Mouse (Mus musculus) kidney, embryonic 14.5 days (tissue): ENCODE data around the gene Sfmbt2. TPM values are rescaled to one million over a fixed set of nuclear protein-coding genes. Genes with fewer than 3 reads are reported as not detected.

Experiments
- ATAC-seq: fragments of 200-750 bp; cut with Nextera tagmentation; 2 replicates; pipeline ENCODE4 v1.8.0; 2017; ENCODE audit warnings: moderate number of reproducible peaks, mild to moderate bottlenecking, moderate TSS enrichment, moderate library complexity; ENCODE audit not compliant: low FRiP score, low TSS enrichment
- H3K27ac ChIP-seq: fragments of 300-500 bp; sonication (generic); 2 replicates; pipeline ENCODE4 v1.5.1; 2014; ENCODE audit warnings: low read depth, mild to moderate bottlenecking, low read length, moderate library complexity, mixed read lengths
- H3K27me3 ChIP-seq: fragments of 300-500 bp; sonication (generic); 2 replicates; pipeline ENCODE4 v1.6.1; 2014; ENCODE audit warnings: mild to moderate bottlenecking, low read length; ENCODE audit not compliant: control insufficient read depth, insufficient read depth
- H3K36me3 ChIP-seq: fragments of 300-500 bp; sonication (generic); 2 replicates; pipeline ENCODE4 v1.6.1; 2014; ENCODE audit warnings: low read length, mixed read lengths; ENCODE audit not compliant: control insufficient read depth, insufficient read depth
- H3K4me1 ChIP-seq: fragments of 300-500 bp; sonication (generic); 2 replicates; pipeline ENCODE4 v1.6.1; 2014; ENCODE audit warnings: low read length, mixed read lengths; ENCODE audit not compliant: control insufficient read depth, insufficient read depth
- H3K4me2 ChIP-seq: fragments of 300-500 bp; sonication (generic); replicated peaks from 2 replicates; pipeline ENCODE4 v1.6.1; 2014; ENCODE audit warnings: low read depth, mild to moderate bottlenecking, low read length
- H3K4me3 ChIP-seq: fragments of 300-500 bp; sonication (generic); 2 replicates; pipeline ENCODE4 v1.5.1; 2014; ENCODE audit warnings: mild to moderate bottlenecking, low read length
- H3K9ac ChIP-seq: fragments of 300-500 bp; sonication (generic); 2 replicates; pipeline ENCODE4 v1.6.1; 2014; ENCODE audit warnings: low read depth, mild to moderate bottlenecking, low read length, moderate library complexity
- H3K9me3 ChIP-seq: fragments of 300-500 bp; sonication (generic); 2 replicates; pipeline ENCODE4 v1.6.1; 2016; ENCODE audit warnings: low read length; ENCODE audit not compliant: control insufficient read depth
- WGBS: fragments of 180-500 bp; shearing (Covaris S2); extraction: QIAGEN DNeasy Blood & Tissue Kit; methylation state at CpG from one replicate; pipeline ENCODE4 v1.1.7; 2014; 5-methylcytosine and 5-hydroxymethylcytosine counted together
- polyA plus RNA-seq: library from polyadenylated mRNA; unstranded; fragments of >200 nt; fragmentation: Nextera tagmentation; extraction: Ambion mirVana; gene quantifications from 2 replicates; pipeline ENCODE4 v1.2.1, GENCODE M21; 2014

Sfmbt2 gene
- polyA plus RNA-seq, 1 experiment from 2014 or later = 2.3 TPM

DNA sequence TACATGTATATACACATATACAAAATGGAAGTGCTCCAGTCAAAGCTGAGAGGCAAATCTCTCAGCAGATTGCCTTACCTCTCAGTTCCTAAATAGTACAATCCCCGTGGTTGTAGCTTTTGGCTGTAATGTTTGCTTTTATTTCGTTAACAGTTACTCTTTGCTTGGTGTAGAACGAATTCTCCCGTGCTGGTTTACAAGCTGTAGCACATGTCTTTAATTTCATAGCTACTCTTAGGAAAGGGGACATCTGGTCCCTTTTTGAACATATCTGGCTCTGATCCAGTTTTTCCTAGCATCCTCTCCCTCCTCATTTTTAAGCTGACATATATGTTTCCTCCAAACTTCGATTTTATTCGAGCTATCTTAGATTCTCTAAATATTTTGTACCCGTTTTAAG lies 172.1 kb downstream of the Sfmbt2 start:
- no peak overlapping the region for H3K9ac ChIP-seq
- H3K9me3 ChIP-seq = no peaks in the 10 kb centered on the region
- no peak overlapping the region for H3K4me2 ChIP-seq
- no peaks in the 10 kb centered on the region for H3K4me1 ChIP-seq
- no peaks in the 10 kb centered on the region for H3K36me3 ChIP-seq
- WGBS = 71% methylated on average over 7 of the region's 7 CpGs
- no peak for ATAC-seq
- no peak overlapping the region for H3K27ac ChIP-seq
- H3K27me3 ChIP-seq = no peaks in the 10 kb centered on the region
- no peak overlapping the region for H3K4me3 ChIP-seq

DNA sequence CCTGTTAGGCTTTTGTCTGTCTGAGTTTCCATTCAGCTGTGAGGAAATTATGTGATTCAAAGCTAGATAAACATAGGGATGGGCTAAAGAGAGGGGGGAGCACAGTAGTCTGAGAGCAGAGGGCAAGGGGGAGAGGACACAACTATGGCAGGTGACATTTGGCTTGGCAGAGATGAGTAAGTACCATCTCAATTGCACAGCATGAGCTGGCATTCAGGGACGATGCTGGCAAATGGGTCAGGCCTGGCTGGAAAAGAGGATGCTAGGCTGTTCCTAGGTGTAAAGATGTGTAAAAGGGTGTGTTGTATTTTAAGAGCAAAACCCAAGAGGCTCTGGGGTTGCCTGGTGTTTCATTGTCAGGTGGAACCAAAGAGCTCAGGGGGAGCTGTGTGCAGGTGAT lies 188.5 kb downstream of the Sfmbt2 start:
- Histone ChIP-seq H3K9ac (no peak overlapping the region), H3K27ac (no peak overlapping the region), H3K4me2 (no peak overlapping the region), H3K27me3 (no peaks in the 10 kb centered on the region), H3K4me1 (no peaks in the 10 kb centered on the region), H3K4me3 (no peak overlapping the region), H3K36me3 (no peaks in the 10 kb centered on the region), H3K9me3 (no peaks in the 10 kb centered on the region)
- ATAC-seq = no peak
- WGBS = 63% methylated on average over 1 of the region's 1 CpGs

DNA sequence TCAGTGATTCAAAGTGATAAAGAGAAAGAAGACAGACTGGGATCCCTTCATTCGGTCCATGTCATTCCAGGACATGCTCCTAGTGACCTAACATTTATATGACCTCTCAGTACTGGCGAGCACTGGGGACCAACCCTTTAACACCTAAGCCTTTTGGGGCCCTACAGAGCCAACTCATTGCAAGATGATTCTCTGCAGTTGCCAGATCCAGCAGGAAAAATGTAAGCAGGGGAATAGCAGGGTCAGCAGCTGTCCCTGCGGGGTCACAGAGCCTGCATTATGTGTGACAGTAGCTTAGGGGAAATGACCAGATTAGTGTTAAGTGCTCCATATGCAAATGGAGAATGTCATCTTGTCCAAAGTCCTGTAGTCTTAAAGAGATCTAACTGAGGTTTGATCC lies 195.2 kb downstream of the Sfmbt2 start:
- ATAC-seq = no peak
- H3K4me1 ChIP-seq = no peaks in the 10 kb centered on the region
- 83% methylated on average over 3 of the region's 3 CpGs for WGBS
- H3K27ac ChIP-seq = no peak overlapping the region
- H3K27me3 ChIP-seq = no peaks in the 10 kb centered on the region
- H3K36me3 ChIP-seq = no peaks in the 10 kb centered on the region
- H3K9me3 ChIP-seq = no peaks in the 10 kb centered on the region
- no peak overlapping the region for H3K4me3 ChIP-seq
- H3K9ac ChIP-seq = no peak overlapping the region
- H3K4me2 ChIP-seq = no peak overlapping the region

DNA sequence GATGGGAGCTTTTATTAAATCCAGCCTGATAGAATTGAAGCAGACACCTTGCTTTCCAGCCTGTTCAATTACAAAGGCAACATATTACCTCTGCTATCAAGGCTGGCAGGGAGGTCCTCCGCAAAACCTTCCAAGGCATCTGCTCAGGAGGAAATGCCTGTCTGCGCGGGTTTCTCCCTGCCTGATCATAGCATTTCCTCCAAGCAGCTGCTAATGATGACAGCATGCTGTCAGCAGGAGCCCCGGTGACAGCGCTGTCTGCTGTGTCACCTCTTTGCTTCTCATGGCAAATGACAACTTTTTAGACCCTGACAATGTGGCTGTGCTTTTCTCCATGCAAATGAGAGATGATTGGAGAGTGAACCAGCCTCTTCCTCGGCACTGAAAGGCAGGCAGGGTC lies 199.1 kb downstream of the Sfmbt2 start:
- Histone ChIP-seq H3K4me3 (no peak overlapping the region), H3K4me2 (no peak overlapping the region), H3K4me1 (no peaks in the 10 kb centered on the region), H3K27ac (no peak overlapping the region), H3K9me3 (no peaks in the 10 kb centered on the region), H3K27me3 (no peaks in the 10 kb centered on the region), H3K36me3 (no peaks in the 10 kb centered on the region), H3K9ac (no peak overlapping the region)
- no peak for ATAC-seq
- 48% methylated on average over 6 of the region's 6 CpGs for WGBS

DNA sequence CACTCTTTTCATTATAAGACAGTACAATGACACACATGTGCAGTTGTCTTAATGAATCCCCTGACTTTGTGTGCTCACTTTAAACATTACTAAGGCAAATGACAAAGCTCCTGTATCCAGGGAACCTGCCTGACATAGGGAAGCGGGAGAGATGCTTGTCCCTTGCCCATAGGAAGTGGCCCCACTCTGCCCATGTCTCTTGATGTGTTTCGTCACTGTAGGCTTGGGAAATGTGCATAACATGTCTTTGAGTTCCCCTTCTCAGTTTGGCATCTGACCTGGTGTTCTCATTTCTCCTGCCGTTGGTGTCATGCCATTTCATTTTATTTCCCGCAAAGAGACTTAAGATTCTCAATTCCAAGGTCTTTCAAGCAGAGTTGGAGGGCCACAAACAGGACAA lies 202.0 kb downstream of the Sfmbt2 start:
- Histone ChIP-seq H3K36me3 (no peaks in the 10 kb centered on the region), H3K4me1 (no peaks in the 10 kb centered on the region), H3K4me3 (no peak overlapping the region), H3K9ac (no peak overlapping the region), H3K27ac (no peak overlapping the region), H3K27me3 (no peaks in the 10 kb centered on the region), H3K4me2 (no peak overlapping the region), H3K9me3 (no peaks in the 10 kb centered on the region)
- no peak for ATAC-seq
- WGBS = 90% methylated on average over 4 of the region's 4 CpGs

DNA sequence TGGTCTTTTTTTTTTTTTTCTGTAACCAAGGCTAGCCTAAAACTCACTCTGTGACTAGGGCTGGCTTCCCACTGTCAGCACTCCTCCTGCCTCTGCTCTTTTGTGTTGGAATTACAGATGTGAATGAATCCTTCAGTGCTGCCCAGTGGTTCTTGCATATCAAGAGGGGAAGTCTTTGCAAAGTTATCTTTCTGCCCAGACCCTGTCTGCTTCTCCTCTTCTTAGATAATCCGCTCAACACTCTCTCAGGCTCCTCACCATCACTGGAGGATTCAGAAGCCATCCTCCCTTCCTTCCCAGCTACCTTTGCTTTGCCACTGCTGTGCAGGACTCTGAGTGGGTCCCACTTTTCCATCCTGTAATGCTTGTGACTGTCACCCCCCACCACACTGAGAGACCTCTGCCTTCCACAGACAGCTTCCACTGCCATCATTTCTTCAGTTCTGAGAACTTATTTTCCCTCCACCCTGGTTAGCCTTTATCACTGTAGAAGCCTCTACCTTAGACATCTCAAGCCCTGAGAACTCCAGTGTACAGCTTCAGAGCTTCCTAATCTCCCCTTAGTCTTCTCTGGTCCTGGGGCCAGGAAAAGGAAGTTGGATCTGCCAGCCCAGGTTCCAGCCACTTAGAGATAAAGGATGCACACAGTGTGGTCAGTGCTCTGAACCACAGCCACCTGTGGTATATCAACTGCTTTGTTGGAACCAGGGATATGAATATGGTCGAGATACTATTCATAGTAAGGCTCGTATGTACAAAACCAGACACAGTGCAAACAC lies 205.8 kb downstream of the Sfmbt2 start:
- Histone ChIP-seq H3K36me3 (no peaks in the 10 kb centered on the region), H3K9me3 (no peaks in the 10 kb centered on the region), H3K4me2 (no peak overlapping the region), H3K9ac (no peak overlapping the region), H3K4me1 (no peaks in the 10 kb centered on the region), H3K27me3 (no peaks in the 10 kb centered on the region), H3K4me3 (no peak overlapping the region), H3K27ac (no peak overlapping the region)
- ATAC-seq = no peak
- WGBS = 86% methylated on average over 3 of the region's 3 CpGs

DNA sequence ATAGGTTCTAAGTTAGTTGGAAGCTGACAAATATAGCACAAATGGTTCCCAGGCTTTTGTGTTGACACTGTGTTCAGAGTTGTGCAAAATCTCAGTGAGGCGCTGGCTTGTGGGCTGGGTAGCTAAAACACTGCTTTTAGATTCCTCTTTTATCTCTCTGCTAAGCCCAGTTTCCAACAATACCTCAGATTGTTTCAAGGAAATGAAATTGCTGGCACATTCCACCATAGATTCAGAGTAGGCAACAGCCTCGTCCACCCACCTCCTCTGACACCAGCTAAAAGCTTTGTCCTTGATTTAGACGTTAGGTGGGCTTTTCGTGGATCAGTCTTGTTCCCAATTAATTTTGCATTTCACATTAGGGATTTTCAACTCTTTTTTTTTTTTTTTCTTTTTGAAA lies 212.4 kb downstream of the Sfmbt2 start:
- Histone ChIP-seq H3K4me2 (no peak overlapping the region), H3K4me3 (no peak overlapping the region), H3K4me1 (no peaks in the 10 kb centered on the region), H3K9ac (no peak overlapping the region), H3K27ac (no peak overlapping the region), H3K36me3 (no peaks in the 10 kb centered on the region), H3K27me3 (no peaks in the 10 kb centered on the region), H3K9me3 (no peaks in the 10 kb centered on the region)
- WGBS = 76% methylated on average over 4 of the region's 4 CpGs
- no peak for ATAC-seq

DNA sequence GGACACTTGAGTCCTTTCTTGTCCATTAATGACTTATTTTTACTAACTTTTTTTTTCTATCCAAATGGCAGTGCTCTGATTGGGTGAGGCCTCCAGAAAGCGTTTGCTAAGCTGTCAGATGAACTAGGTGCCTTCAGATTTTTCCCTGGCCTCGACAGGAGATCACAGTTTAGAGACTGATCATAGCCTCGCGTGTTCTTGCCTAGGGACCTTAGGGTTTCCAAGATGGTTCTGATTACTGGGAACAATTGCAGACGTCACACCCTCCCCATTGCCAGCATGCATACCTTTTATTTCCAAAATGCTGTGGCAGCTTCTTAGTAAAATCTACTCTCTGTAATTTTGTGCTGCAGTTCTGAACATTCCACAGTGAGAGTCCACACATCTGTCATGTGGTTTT lies 212.8 kb downstream of the Sfmbt2 start:
- Histone ChIP-seq H3K9ac (no peak overlapping the region), H3K4me3 (no peak overlapping the region), H3K27me3 (no peaks in the 10 kb centered on the region), H3K27ac (no peak overlapping the region), H3K4me2 (no peak overlapping the region), H3K36me3 (no peaks in the 10 kb centered on the region), H3K4me1 (no peaks in the 10 kb centered on the region), H3K9me3 (no peaks in the 10 kb centered on the region)
- no peak for ATAC-seq
- 78% methylated on average over 5 of the region's 5 CpGs for WGBS

DNA sequence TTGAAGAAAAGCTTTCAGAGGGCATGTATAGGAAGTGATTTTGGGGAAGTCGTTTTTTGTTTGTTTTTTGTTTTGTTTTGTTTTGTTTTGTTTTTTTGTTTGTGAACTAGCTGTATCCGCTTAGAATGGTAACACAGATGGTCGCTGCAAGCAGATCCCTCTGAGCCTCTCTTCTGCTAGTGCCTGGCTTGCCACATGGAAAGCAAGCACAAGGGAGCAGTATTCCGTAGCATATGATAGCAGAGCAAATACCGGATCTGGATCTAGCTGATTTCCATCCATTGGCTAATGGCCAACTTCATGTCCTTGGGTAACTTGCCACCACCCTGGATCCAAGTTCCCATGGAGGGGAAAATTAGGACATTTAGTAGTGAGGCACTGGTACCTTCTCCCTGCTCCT lies 221.0 kb downstream of the Sfmbt2 start:
- Histone ChIP-seq H3K27me3 (no peaks in the 10 kb centered on the region), H3K4me1 (no peaks in the 10 kb centered on the region), H3K27ac (no peak overlapping the region), H3K36me3 (no peaks in the 10 kb centered on the region), H3K4me3 (no peak overlapping the region), H3K9me3 (no peaks in the 10 kb centered on the region), H3K4me2 (no peak overlapping the region), H3K9ac (no peak overlapping the region)
- ATAC-seq = no peak
- WGBS = 87% methylated on average over 5 of the region's 5 CpGs
